12 mouse cellular contexts compared by ENCODE assay signal in genomic region chrX:160930656-160931055, GRCm38 (mm10). TPM values are rescaled to one million over a fixed set of nuclear protein-coding genes. Genes with fewer than 3 reads are reported as not detected.
DNase-seq lines count a peak whose midpoint lies in the region; TF ChIP-seq lines count a peak whose summit lies in the region.
"Had no signal": no experiment of that assay in that cellular context is flagged by ENCODE, and none has a peak within 500 bp of the region (broad histone marks: within the 10 kb centered on the region; RNA-seq: fewer than 3 reads in every experiment).

No protein-coding gene starts in this region.

- no peak overlapping the region for H3K27ac ChIP-seq in left cerebral cortex, adult 2 months
- H3K27ac ChIP-seq: embryonic facial prominence, embryonic 10.5 days; forebrain, embryonic 12.5 days; limb, embryonic 10.5 days; macrophage had no signal

- TF ChIP-seq CTCF in left cerebral cortex, adult 2 months (IDR thresholded peaks at IDR 0.05) = peak; percentile 35

- no peak overlapping the region for H3K4me3 ChIP-seq in left cerebral cortex, adult 2 months
- H3K4me3 ChIP-seq: embryonic facial prominence, embryonic 10.5 days; forebrain, embryonic 12.5 days; limb, embryonic 10.5 days had no signal

- DNase-seq in left cerebral cortex, adult 2 months (ENCODE audit: extremely low spot score in 1 of 2, low spot score in 2 of 2) = no peak
- no peak for DNase-seq in left cerebral cortex, adult 18-20 months (ENCODE audit: low spot score in 2 of 2)
- DNase-seq in 416B (ENCODE audit: low read depth) = peak; percentile 11
- peak; percentile 19 to 27 for DNase-seq in B cell, adult 2 months
- peak; percentile 16 for DNase-seq in c-Kit-positive CD71-positive TER-119-positive erythroid progenitor cells, embryonic 14.5 days (ENCODE audit: low spot score)
- DNase-seq in urinary bladder, postnatal 14 days (ENCODE audit: low spot score) = no peak
- no peak for DNase-seq in ovary, postnatal 36 days (ENCODE audit: low spot score)
- DNase-seq: heart, adult 18-20 months had no signal

- intact Hi-C loops in left cerebral cortex, adult 2 months (cut with DNase I) = no loop called here

RNA-seq across cellular contexts. Expression of gene Gja6, which starts 23.8 kb away (rescaled TPM):
- total RNA-seq in left cerebral cortex, adult 2 months (2021) = 1 to 10 TPM; 1.6 TPM
- total RNA-seq in left cerebral cortex, adult 18-20 months (2021) = 1 to 10 TPM; 1.2 TPM

Comparison
In these comparisons a context has a peak if more than half of its experiments do, and no peak if none do; other contexts are left out.
1. DNase-seq: peak in 416B (single experiment), B cell, adult 2 months (2 of 2) and c-Kit-positive CD71-positive TER-119-positive erythroid progenitor cells, embryonic 14.5 days (single experiment); none in left cerebral cortex, adult 2 months (0 of 2), left cerebral cortex, adult 18-20 months (0 of 2), urinary bladder, postnatal 14 days (single experiment) and ovary, postnatal 36 days (single experiment).